Mouse (Mus musculus): Measurements from ENCODE around the gene Uggt2. TPM values are rescaled to one million over a fixed set of nuclear protein-coding genes. Genes with fewer than 3 reads are reported as not detected.

Uggt2 gene
- polyA plus RNA-seq, 1 experiment from 2014 or later, result 8.8 TPM

GRCm38 (mm10) chr14:118977136-118977816, 122.0 kb downstream of the Uggt2 start:
- WGBS, result 75% methylated on average over 8 of the region's 8 CpGs
- no peak overlapping the region for H3K9ac ChIP-seq
- no peaks in the 10 kb centered on the region for H3K4me1 ChIP-seq
- H3K4me2 ChIP-seq, result no peak overlapping the region
- H3K36me3 ChIP-seq, result peaks cover 33% of the 10 kb centered on the region
- no peak overlapping the region for H3K4me3 ChIP-seq (replicated peaks)
- H3K27me3 ChIP-seq (replicated peaks), result no peaks in the 10 kb centered on the region
- no peak overlapping the region for H3K27ac ChIP-seq
- no peaks in the 10 kb centered on the region for H3K9me3 ChIP-seq
- ATAC-seq (ENCODE audit: insufficient read depth, low FRiP score, low read depth), result no peak

GRCm38 (mm10) chr14:118972268-118972667, 127.0 kb downstream of the Uggt2 start:
- H3K27ac ChIP-seq, result no peak overlapping the region
- H3K36me3 ChIP-seq, result peaks cover 48% of the 10 kb centered on the region
- H3K4me2 ChIP-seq, result no peak overlapping the region
- no peak overlapping the region for H3K9ac ChIP-seq
- H3K27me3 ChIP-seq (replicated peaks), result no peaks in the 10 kb centered on the region
- no peaks in the 10 kb centered on the region for H3K4me1 ChIP-seq
- ATAC-seq (ENCODE audit: insufficient read depth, low FRiP score, low read depth), result no peak
- H3K4me3 ChIP-seq (replicated peaks), result no peak overlapping the region
- H3K9me3 ChIP-seq, result no peaks in the 10 kb centered on the region
- WGBS, result 92% methylated on average over 6 of the region's 6 CpGs

- WGBS, result 76% methylated on average over 7 of the region's 7 CpGs
- no peak overlapping the region for H3K9ac ChIP-seq
- no peaks in the 10 kb centered on the region for H3K4me1 ChIP-seq
- no peaks in the 10 kb centered on the region for H3K27me3 ChIP-seq (replicated peaks)
- no peak overlapping the region for H3K4me2 ChIP-seq
- ATAC-seq (ENCODE audit: insufficient read depth, low FRiP score, low read depth), result no peak
- no peak overlapping the region for H3K4me3 ChIP-seq (replicated peaks)
- no peak overlapping the region for H3K27ac ChIP-seq
- no peaks in the 10 kb centered on the region for H3K9me3 ChIP-seq
- H3K36me3 ChIP-seq, result peaks cover 32% of the 10 kb centered on the region
Measured at GRCm38 (mm10) chr14:118967646-118968045, 131.6 kb downstream of the Uggt2 start.

GRCm38 (mm10) chr14:118965356-118966000, 133.8 kb downstream of the Uggt2 start:
- no peaks in the 10 kb centered on the region for H3K27me3 ChIP-seq (replicated peaks)
- no peaks in the 10 kb centered on the region for H3K4me1 ChIP-seq
- no peak overlapping the region for H3K4me2 ChIP-seq
- H3K9me3 ChIP-seq, result no peaks in the 10 kb centered on the region
- no peak overlapping the region for H3K4me3 ChIP-seq (replicated peaks)
- H3K36me3 ChIP-seq, result peaks cover 20% of the 10 kb centered on the region
- no peak overlapping the region for H3K9ac ChIP-seq
- no peak overlapping the region for H3K27ac ChIP-seq
- WGBS, result 94% methylated on average over 4 of the region's 4 CpGs
- no peak for ATAC-seq (ENCODE audit: insufficient read depth, low FRiP score, low read depth)

- peaks cover 23% of the 10 kb centered on the region; the same call in 1 of the 2 replicates for H3K36me3 ChIP-seq
- H3K9me3 ChIP-seq, result no peaks in the 10 kb centered on the region
- H3K27ac ChIP-seq, result no peak overlapping the region
- H3K4me2 ChIP-seq, result no peak overlapping the region
- no peaks in the 10 kb centered on the region for H3K27me3 ChIP-seq (replicated peaks)
- H3K9ac ChIP-seq, result no peak overlapping the region
- WGBS, result 97% methylated on average over 3 of the region's 3 CpGs
- H3K4me1 ChIP-seq, result no peaks in the 10 kb centered on the region
- ATAC-seq (ENCODE audit: insufficient read depth, low FRiP score, low read depth), result no peak
- H3K4me3 ChIP-seq (replicated peaks), result no peak overlapping the region
Measured at GRCm38 (mm10) chr14:118958010-118958409, 141.2 kb downstream of the Uggt2 start.

GRCm38 (mm10) chr14:118951912-118952583, 147.2 kb downstream of the Uggt2 start:
- no peak for ATAC-seq (ENCODE audit: insufficient read depth, low FRiP score, low read depth)
- no peak overlapping the region for H3K4me2 ChIP-seq
- H3K9ac ChIP-seq, result no peak overlapping the region
- no peaks in the 10 kb centered on the region for H3K4me1 ChIP-seq
- H3K4me3 ChIP-seq (replicated peaks), result no peak overlapping the region
- no peak overlapping the region for H3K27ac ChIP-seq
- H3K36me3 ChIP-seq, result no peaks in the 10 kb centered on the region
- no peaks in the 10 kb centered on the region for H3K27me3 ChIP-seq (replicated peaks)
- H3K9me3 ChIP-seq, result no peaks in the 10 kb centered on the region
- WGBS, result 91% methylated on average over 9 of the region's 9 CpGs

- Histone ChIP-seq H3K4me1 (no peaks in the 10 kb centered on the region), H3K4me3 (replicated peaks) (no peak overlapping the region), H3K27ac (no peak overlapping the region), H3K4me2 (no peak overlapping the region), H3K9ac (no peak overlapping the region), H3K9me3 (no peaks in the 10 kb centered on the region), H3K36me3 (no peaks in the 10 kb centered on the region), H3K27me3 (replicated peaks) (no peaks in the 10 kb centered on the region)
- 67% methylated on average over 1 of the region's 1 CpGs for WGBS
- no peak for ATAC-seq (ENCODE audit: insufficient read depth, low FRiP score, low read depth)
Measured at GRCm38 (mm10) chr14:118948841-118949240, 150.4 kb downstream of the Uggt2 start.

GRCm38 (mm10) chr14:118944702-118945101, 154.5 kb downstream of the Uggt2 start:
- Histone ChIP-seq H3K9ac (no peak overlapping the region), H3K4me1 (peaks cover 4% of the 10 kb centered on the region; the same call in 1 of the 2 replicates), H3K4me3 (replicated peaks) (no peak overlapping the region), H3K27ac (no peak overlapping the region), H3K4me2 (no peak overlapping the region), H3K27me3 (replicated peaks) (no peaks in the 10 kb centered on the region), H3K9me3 (no peaks in the 10 kb centered on the region), H3K36me3 (no peaks in the 10 kb centered on the region)
- 79% methylated on average over 2 of the region's 2 CpGs for WGBS
- no peak for ATAC-seq (ENCODE audit: insufficient read depth, low FRiP score, low read depth)

- no peaks in the 10 kb centered on the region for H3K36me3 ChIP-seq
- no peaks in the 10 kb centered on the region for H3K27me3 ChIP-seq (replicated peaks)
- no peaks in the 10 kb centered on the region for H3K9me3 ChIP-seq
- H3K4me2 ChIP-seq, result 0 out of 2 replicates have a peak overlapping the region, but pooled peaks have one; percentile 6
- H3K4me3 ChIP-seq (replicated peaks), result no peak overlapping the region
- peaks cover 9% of the 10 kb centered on the region for H3K4me1 ChIP-seq
- WGBS, result 55% methylated on average over 12 of the region's 12 CpGs
- no peak overlapping the region for H3K9ac ChIP-seq
- H3K27ac ChIP-seq, result no peak overlapping the region
- no peak for ATAC-seq (ENCODE audit: insufficient read depth, low FRiP score, low read depth)
Measured at GRCm38 (mm10) chr14:118942076-118942475, 157.2 kb downstream of the Uggt2 start.

- WGBS, result 80% methylated on average over 4 of the region's 4 CpGs
- Histone ChIP-seq H3K9me3 (no peaks in the 10 kb centered on the region), H3K27me3 (replicated peaks) (no peaks in the 10 kb centered on the region), H3K27ac (no peak overlapping the region), H3K4me2 (no peak overlapping the region), H3K9ac (no peak overlapping the region), H3K4me1 (peaks cover 11% of the 10 kb centered on the region), H3K4me3 (replicated peaks) (no peak overlapping the region), H3K36me3 (no peaks in the 10 kb centered on the region)
- no peak for ATAC-seq (ENCODE audit: insufficient read depth, low FRiP score, low read depth)
Measured at GRCm38 (mm10) chr14:118940796-118941495, 158.3 kb downstream of the Uggt2 start.

- Histone ChIP-seq H3K4me1 (peaks cover 11% of the 10 kb centered on the region), H3K9me3 (no peaks in the 10 kb centered on the region), H3K4me2 (peak overlapping the region; percentile 63), H3K36me3 (no peaks in the 10 kb centered on the region), H3K4me3 (replicated peaks) (peak overlapping the region; percentile 100), H3K27me3 (replicated peaks) (no peaks in the 10 kb centered on the region), H3K9ac (peak overlapping the region; percentile 100), H3K27ac (peak overlapping the region; percentile 95)
- WGBS, result 0% methylated on average over 7 of the region's 7 CpGs
- ATAC-seq (ENCODE audit: insufficient read depth, low FRiP score, low read depth), result no peak
Measured at GRCm38 (mm10) chr14:118938551-118938950, 160.7 kb downstream of the Uggt2 start.
